Mouse (Mus musculus): ENCODE data around the gene Cdc42bpa.

GRCm38 (mm10) chr1:180194781-180195471, 234.7 kb downstream of the Cdc42bpa start:
- no peak for TF ChIP-seq CTCF (IDR thresholded peaks at IDR 0.05)
- peak; percentile 38 for TF ChIP-seq EP300 (IDR thresholded peaks at IDR 0.05; ENCODE audit: insufficient read depth, low read depth, low read length)

Data from heart, adult 2 months (tissue).